Mouse (Mus musculus) frontal cortex, postnatal 10 days (tissue): ENCODE results near the gene Gm5065.

ENCODE experiments used
- DNase-seq, 2 experiments: peaks; one replicate each; pipeline ENCODE4 v3.0.0; 2022; ENCODE audit warnings: low spot score in 2 of 2, mixed read lengths in 1 of 2

Gm5065 gene

GRCm38 (mm10) chr7:5350237-5350636 is at the start of gene Gm5065:
Gm5065 (plus strand) TSS chr7:5350537.
- DNase-seq, result no peak

- no peak for DNase-seq
These were observed 22.8 kb upstream of the Gm5065 start for GRCm38 (mm10) chr7:5327511-5327910.

GRCm38 (mm10) chr7:5350935-5351334 is 598 bp downstream of the Gm5065 start, which contains the start of gene Nlrp2:
Nlrp2 (minus strand) TSS chr7:5351035.
- DNase-seq, result no peak

- DNase-seq, result no peak
These were observed 13.3 kb downstream of the Gm5065 start for GRCm38 (mm10) chr7:5363599-5363998.

GRCm38 (mm10) chr7:5366724-5367123 is 16.4 kb downstream of the Gm5065 start:
- DNase-seq, result no peak

GRCm38 (mm10) chr7:5406201-5406600 is 55.9 kb downstream of the Gm5065 start:
- DNase-seq, result no peak
